Mouse (Mus musculus) embryonic facial prominence, embryonic 11.5 days (tissue): ENCODE results near the gene Ubl5. TPM values are rescaled to one million over a fixed set of nuclear protein-coding genes. Genes with fewer than 3 reads are reported as not detected.

Experiments used
- ATAC-seq: fragments of 200-750 bp; cut with Nextera tagmentation; replicated peaks from 2 replicates; pipeline ENCODE4 v1.8.0; 2017; ENCODE audit warnings: low read depth; ENCODE audit not compliant: insufficient number of reproducible peaks, low FRiP score, low TSS enrichment
- DNase-seq: peaks from one replicate; pipeline ENCODE4 v3.0.0-alpha.2; 2015; ENCODE audit warnings: low spot score
- H3K27ac ChIP-seq: fragments of 300-500 bp; sonication (generic); replicated peaks from 2 replicates; pipeline ENCODE4 v1.5.1; 2014; ENCODE audit warnings: mild to moderate bottlenecking, low read depth, low read length, control low read depth
- H3K27me3 ChIP-seq: fragments of 300-500 bp; sonication (generic); 2 replicates; pipeline ENCODE4 v1.6.1; 2014; ENCODE audit warnings: mild to moderate bottlenecking, low read length, moderate library complexity, mixed read lengths; ENCODE audit not compliant: control insufficient read depth, insufficient read depth
- H3K36me3 ChIP-seq: fragments of 300-500 bp; sonication (generic); replicated peaks from 2 replicates; pipeline ENCODE4 v1.6.1; 2014; ENCODE audit warnings: low read depth, mild to moderate bottlenecking, low read length, moderate library complexity, mixed read lengths; ENCODE audit not compliant: control insufficient read depth, insufficient read depth
- H3K4me1 ChIP-seq: fragments of 300-500 bp; sonication (generic); 2 replicates; pipeline ENCODE4 v1.6.1; 2014; ENCODE audit warnings: low read length, mixed read lengths; ENCODE audit not compliant: control insufficient read depth, insufficient read depth
- H3K4me2 ChIP-seq: fragments of 300-500 bp; sonication (generic); 2 replicates; pipeline ENCODE4 v1.6.1; 2014; ENCODE audit warnings: low read depth, mild to moderate bottlenecking, control low read depth, low read length, moderate library complexity
- H3K4me3 ChIP-seq: fragments of 300-500 bp; sonication (generic); 2 replicates; pipeline ENCODE4 v1.5.1; 2014; ENCODE audit warnings: low read depth, low read length, control low read depth
- H3K9ac ChIP-seq: fragments of 300-500 bp; sonication (generic); replicated peaks from 2 replicates; pipeline ENCODE4 v1.6.1; 2014; ENCODE audit warnings: mild to moderate bottlenecking, control low read depth, low read length
- H3K9me3 ChIP-seq: fragments of 300-500 bp; sonication (generic); replicated peaks from 2 replicates; pipeline ENCODE4 v1.6.1; 2016; ENCODE audit warnings: mild to moderate bottlenecking, low read length, inconsistent platforms, mixed read lengths; ENCODE audit not compliant: control insufficient read depth
- WGBS: fragments of 180-500 bp; shearing (Covaris S2); extraction: QIAGEN DNeasy Blood & Tissue Kit; methylation state at CpG from one replicate; pipeline ENCODE4 v1.1.7; 2014; 5-methylcytosine and 5-hydroxymethylcytosine counted together
- polyA plus RNA-seq: library from polyadenylated mRNA; unstranded; fragments of >200 nt; fragmentation: Nextera tagmentation; extraction: Ambion mirVana; gene quantifications from 2 replicates; pipeline ENCODE4 v1.2.1, GENCODE M21; 2014

The Ubl5 gene
- polyA plus RNA-seq, 1 experiment from 2014 or later, result 447 TPM

DNA sequence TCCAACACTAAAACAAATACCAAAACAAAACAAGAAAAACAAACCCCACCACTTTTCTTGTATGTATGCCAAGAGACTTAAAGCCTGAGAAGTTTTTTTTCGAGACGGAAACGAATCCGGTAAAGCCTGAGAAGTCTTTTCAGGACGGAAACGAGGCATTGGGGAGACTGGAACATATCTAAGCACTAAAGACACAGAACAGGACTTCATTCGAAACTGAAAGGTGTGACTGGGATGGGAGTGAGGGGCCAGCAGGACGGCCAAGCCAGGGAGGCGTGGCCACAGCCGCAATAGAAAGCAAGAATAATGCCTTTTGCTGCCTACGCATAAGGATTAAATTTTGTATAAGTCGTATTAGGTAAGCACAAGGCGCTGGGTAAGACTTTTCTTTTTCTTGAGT is 1.1 kb downstream of the Ubl5 start:
- Histone ChIP-seq H3K4me3 (peak overlapping the region; percentile 83), H3K9me3 (no peaks in the 10 kb centered on the region), H3K4me2 (peak overlapping the region; percentile 92), H3K9ac (peak overlapping the region; percentile 83), H3K36me3 (no peaks in the 10 kb centered on the region; the same call in none of the 2 replicates), H3K4me1 (peaks cover 3% of the 10 kb centered on the region; the same call in 1 of the 2 replicates), H3K27ac (no peak overlapping the region), H3K27me3 (no peaks in the 10 kb centered on the region)
- no peak for DNase-seq
- 10% methylated on average over 13 of the region's 13 CpGs for WGBS
- ATAC-seq, result no peak

DNA sequence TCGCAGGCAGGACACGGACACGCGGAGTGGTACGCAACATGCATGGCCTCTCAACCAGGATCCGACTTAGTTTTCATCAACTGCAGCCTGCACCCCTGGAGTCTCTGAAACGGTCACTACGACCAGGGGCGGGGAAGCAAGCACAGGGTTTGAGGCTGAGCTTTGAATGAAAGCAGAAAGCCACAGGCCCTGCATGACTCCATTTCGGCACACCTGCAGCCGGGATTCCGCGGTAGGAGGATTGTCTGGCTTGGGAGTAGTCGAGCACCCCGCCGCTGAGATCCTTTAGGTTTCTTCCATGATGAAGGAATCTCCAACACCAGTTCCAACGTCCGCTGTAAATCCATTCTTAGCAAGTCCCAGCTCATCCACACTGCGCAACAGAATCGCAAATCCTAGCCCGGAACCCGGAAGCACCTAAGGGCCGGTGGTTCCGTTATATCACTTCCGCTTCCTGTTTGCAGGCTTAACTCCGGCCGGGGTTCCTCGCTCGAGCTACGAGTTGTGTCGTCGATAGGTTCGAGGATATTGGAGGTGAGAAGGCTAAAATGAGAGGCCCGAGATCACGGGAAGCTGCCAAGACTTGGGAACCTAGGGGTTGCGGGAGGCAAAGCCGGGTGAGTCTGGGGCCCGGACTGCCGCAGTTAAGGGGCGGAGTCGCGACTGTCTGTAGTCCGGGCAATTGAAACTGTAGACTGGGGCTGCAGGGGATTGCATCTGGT is 1.8 kb downstream of the Ubl5 start, which contains the start of gene Fbxl12:
TSS of gene Fbxl12 (minus strand) at position 408 of the 722 bp plus-strand sequence.
- no peak for ATAC-seq
- H3K36me3 ChIP-seq, result no peaks in the 10 kb centered on the region; the same call in 1 of the 2 replicates
- DNase-seq, result peak; percentile 92
- H3K4me2 ChIP-seq, result peak within 1 kb of the TSS; percentile 92
- peak within 1 kb of the TSS; percentile 83 for H3K9ac ChIP-seq
- H3K9me3 ChIP-seq, result no peaks in the 10 kb centered on the region
- peak within 1 kb of the TSS; percentile 83 for H3K4me3 ChIP-seq
- WGBS, result under 1% methylated on average over 43 of the region's 43 CpGs
- H3K27ac ChIP-seq, result 0 out of 2 replicates have a peak within 1 kb of the TSS, but pooled peaks have one; percentile 17
- H3K27me3 ChIP-seq, result no peaks in the 10 kb centered on the region
- peaks cover 3% of the 10 kb centered on the region; the same call in 1 of the 2 replicates for H3K4me1 ChIP-seq

DNA sequence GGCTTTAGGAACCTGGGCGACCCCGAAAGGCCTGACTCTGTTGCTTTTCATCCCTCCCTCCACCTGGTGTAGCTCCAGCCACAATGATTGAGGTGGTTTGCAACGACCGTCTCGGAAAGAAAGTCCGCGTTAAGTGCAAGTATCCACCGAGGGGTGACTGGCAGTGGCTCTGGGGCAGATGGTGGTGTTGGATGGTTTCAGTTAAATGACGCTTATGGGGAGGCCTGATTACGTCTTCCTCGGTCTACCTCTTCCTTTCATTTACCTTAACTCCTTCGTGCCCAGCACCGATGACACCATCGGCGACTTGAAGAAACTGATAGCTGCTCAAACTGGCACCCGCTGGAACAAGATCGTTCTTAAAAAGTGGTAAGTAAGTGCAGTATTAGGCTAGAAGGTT is 2.4 kb downstream of the Ubl5 start:
- H3K27ac ChIP-seq, result 0 out of 2 replicates have a peak overlapping the region, but pooled peaks have one; percentile 17
- 4% methylated on average over 17 of the region's 17 CpGs for WGBS

DNA sequence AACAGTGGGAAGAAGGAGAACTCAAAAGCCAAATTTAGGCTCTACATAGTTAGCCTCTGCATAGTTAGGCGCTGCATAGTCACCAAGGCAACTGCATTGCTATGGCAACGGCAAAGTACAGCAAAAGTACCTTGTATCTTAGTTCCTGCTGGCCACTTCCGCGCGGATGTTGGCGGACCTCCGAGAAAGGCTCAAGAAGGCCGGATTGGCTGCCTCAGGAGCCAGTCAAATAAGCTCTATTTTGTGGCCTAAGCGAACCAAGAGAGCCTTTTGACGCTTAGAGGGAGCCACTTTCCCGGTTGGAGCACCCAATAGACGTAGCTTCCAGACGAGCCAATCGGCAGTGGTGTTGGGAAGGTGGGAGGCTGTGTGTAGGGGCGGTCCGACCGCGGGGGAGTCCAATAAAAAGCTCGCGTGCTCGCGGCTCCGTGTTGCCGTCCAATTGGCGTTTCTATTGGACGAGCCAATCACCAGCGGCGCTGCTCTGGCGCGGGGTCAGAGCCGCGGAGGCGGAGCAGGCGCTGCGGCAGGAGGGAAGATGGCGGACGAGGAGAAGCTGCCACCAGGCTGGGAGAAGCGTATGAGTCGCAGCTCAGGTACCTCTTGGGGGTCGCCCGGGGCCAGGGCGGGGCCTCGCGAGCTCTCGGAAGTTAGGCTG is 9.1 kb downstream of the Ubl5 start, which contains the start of gene Pin1:
TSS of gene Pin1 (plus strand) at position 494 of the 658 bp plus-strand sequence.
- no peaks in the 10 kb centered on the region for H3K4me1 ChIP-seq
- ATAC-seq (peak; percentile 100), DNase-seq (peak; percentile 99)
- no peaks in the 10 kb centered on the region for H3K9me3 ChIP-seq
- H3K27ac ChIP-seq, result no peak within 1 kb of the TSS
- no peaks in the 10 kb centered on the region; the same call in none of the 2 replicates for H3K36me3 ChIP-seq
- H3K9ac ChIP-seq, result peak within 1 kb of the TSS; percentile 86
- H3K27me3 ChIP-seq, result no peaks in the 10 kb centered on the region
- under 1% methylated on average over 45 of the region's 45 CpGs for WGBS
- H3K4me3 ChIP-seq, result peak within 1 kb of the TSS; percentile 95
- peak within 1 kb of the TSS; percentile 51 for H3K4me2 ChIP-seq

More for the DNA sequence above, 2.4 kb downstream of the Ubl5 start:
- Histone ChIP-seq H3K36me3 (no peaks in the 10 kb centered on the region; the same call in 1 of the 2 replicates), H3K4me3 (peak overlapping the region; percentile 83), H3K4me1 (peaks cover 3% of the 10 kb centered on the region; the same call in 1 of the 2 replicates), H3K9ac (peak overlapping the region; percentile 83), H3K9me3 (no peaks in the 10 kb centered on the region), H3K4me2 (peak overlapping the region; percentile 92), H3K27me3 (no peaks in the 10 kb centered on the region)
- ATAC-seq (no peak), DNase-seq (no peak)

DNA sequence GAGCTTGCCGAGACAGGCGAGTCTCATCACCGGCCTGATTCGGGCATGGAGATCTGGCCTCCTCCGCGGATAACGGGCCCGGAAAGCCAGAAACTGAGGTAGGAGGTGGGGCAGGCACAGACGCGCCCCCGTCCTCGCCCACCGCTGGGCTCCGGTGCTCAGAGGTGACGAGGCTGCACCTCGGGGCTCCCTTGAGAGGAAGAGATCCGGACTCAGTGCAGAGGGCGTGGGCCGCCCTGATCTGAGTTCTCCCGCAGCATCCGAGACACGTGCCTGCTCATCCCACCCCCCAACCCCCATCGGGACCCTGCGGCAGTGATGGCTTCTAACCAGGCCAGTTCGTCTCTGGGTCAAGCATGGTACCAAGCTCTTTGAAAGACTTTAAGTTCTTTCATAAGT is 9.6 kb downstream of the Ubl5 start:
- Histone ChIP-seq H3K4me1 (no peaks in the 10 kb centered on the region), H3K36me3 (no peaks in the 10 kb centered on the region; the same call in none of the 2 replicates), H3K27me3 (no peaks in the 10 kb centered on the region), H3K27ac (no peak overlapping the region), H3K4me2 (peak overlapping the region; percentile 51), H3K4me3 (peak overlapping the region; percentile 95), H3K9ac (peak overlapping the region; percentile 86), H3K9me3 (no peaks in the 10 kb centered on the region)
- 0% methylated on average over 25 of the region's 25 CpGs for WGBS
- ATAC-seq (peak; percentile 15), DNase-seq (peak; percentile 11)

DNA sequence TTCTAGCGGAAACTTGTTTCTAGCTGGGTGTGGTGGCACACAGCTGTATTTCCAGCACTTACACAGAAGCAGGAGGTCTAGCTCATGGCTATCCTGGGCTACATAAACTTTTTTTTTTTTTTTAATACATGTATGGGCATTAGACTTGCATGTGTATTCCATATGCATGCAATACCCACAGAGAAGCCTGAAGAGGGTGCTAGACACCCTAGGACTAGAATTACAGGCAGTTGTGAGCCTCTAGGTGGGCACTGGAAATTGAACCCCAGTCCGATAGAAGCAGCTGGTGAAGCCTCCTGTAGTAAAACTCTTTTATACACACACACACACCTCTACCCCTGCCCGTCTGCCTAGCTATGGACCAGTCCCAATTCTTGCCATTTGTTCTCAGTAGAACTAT is 11.2 kb downstream of the Ubl5 start:
- no peak overlapping the region for H3K4me3 ChIP-seq
- H3K4me1 ChIP-seq, result no peaks in the 10 kb centered on the region
- H3K27ac ChIP-seq, result no peak overlapping the region
- no peak for ATAC-seq
- H3K4me2 ChIP-seq, result no peak overlapping the region
- DNase-seq, result no peak
- no peaks in the 10 kb centered on the region for H3K9me3 ChIP-seq
- no peak overlapping the region for H3K9ac ChIP-seq
- 92% methylated on average over 3 of the region's 3 CpGs for WGBS
- no peaks in the 10 kb centered on the region for H3K27me3 ChIP-seq
- H3K36me3 ChIP-seq, result peaks cover 4% of the 10 kb centered on the region

DNA sequence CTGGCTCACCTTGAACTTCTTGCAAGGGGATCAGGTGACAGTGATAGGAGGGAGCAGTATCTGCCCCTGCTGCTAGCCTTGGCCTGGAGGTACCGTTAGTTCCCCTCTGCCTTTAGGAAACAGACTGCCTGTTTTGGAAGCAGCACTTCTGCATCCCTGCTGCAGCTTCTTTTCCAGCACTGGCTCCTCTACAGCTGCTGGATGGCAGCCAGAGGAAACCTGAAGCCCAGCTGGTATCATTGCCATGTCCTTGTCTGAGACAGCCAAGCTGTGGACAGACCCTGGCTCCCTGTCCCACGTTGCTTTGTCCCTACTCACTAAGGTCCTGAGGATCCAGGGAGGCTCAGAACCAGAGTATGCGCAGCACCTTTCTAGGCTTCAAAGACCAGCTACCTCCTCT is 14.9 kb downstream of the Ubl5 start:
- no peak overlapping the region for H3K4me3 ChIP-seq
- no peaks in the 10 kb centered on the region for H3K27me3 ChIP-seq
- no peak overlapping the region for H3K9ac ChIP-seq
- H3K36me3 ChIP-seq, result peaks cover 8% of the 10 kb centered on the region
- no peak overlapping the region for H3K4me2 ChIP-seq
- H3K9me3 ChIP-seq, result no peaks in the 10 kb centered on the region
- H3K4me1 ChIP-seq, result no peaks in the 10 kb centered on the region
- no peak for ATAC-seq
- H3K27ac ChIP-seq, result no peak overlapping the region
- 95% methylated on average over 3 of the region's 3 CpGs for WGBS
- DNase-seq, result no peak
